Mouse (Mus musculus): ENCODE results near the gene Ap1b1. TPM values are rescaled to one million over a fixed set of nuclear protein-coding genes. Genes with fewer than 3 reads are reported as not detected.

Ap1b1 gene
- polyA plus RNA-seq (2015; fragmentation: Nextera tagmentation; extraction: Ambion mirVana), result 99.1 and 105 TPM in 2 replicates

DNA sequence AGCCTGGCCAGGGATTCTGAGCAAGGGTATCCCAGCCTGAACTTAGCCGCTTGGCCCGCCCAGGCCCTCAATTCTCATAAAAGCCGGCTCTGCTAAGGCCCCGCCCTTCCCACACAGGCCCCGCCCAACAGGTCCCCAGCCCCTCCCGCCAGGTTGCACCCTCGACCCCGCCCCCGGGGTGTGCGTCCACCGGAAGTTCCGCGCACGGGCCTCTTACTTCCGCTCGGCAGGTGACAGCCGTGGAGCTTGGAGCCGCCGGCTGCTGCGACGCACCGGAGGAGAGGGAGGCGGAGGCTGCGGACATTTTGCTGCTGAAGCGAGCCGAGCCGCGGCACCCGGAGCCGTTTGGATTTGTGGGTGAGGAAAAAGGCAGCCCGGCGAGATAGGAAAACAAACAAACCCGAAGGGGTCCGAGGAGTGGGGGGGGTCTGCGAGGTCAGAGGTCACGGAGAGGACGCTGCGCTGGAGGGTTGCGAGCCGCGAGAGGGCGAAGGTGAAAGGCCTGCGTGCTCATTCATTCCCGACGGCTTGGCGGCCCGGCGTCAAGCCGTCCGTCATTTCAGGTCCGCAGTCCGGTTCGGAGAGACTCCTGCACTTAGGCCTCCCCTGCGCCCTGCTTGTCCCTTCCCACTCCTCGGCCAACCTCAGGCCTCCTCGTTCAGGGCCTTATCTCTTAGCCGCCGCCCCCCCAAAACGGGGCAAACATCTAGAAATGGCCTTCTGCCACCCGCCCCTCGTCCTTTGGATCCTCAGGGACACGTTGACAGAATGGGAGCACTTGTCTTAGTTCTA, at the start of gene Ap1b1:
Gene Ap1b1 (plus strand): TSS at position 130 of the 792 bp plus-strand sequence.
- Histone ChIP-seq H3K4me1 (replicated peaks) (peaks cover 21% of the 10 kb centered on the region), H3K36me3 (peaks cover 4% of the 10 kb centered on the region; the same call in 1 of the 2 replicates), H3K4me3 (peak within 1 kb of the TSS; percentile 85), H3K27ac (replicated peaks) (peak within 1 kb of the TSS; percentile 68), H3K4me2 (peak within 1 kb of the TSS; percentile 83), H3K9ac (peak within 1 kb of the TSS; percentile 78), H3K9me3 (no peaks in the 10 kb centered on the region), H3K27me3 (no peaks in the 10 kb centered on the region)
- ATAC-seq (ENCODE audit: low FRiP score, low read depth), result peak; percentile 92
- WGBS, result 1% methylated on average over 61 of the region's 62 CpGs

DNA sequence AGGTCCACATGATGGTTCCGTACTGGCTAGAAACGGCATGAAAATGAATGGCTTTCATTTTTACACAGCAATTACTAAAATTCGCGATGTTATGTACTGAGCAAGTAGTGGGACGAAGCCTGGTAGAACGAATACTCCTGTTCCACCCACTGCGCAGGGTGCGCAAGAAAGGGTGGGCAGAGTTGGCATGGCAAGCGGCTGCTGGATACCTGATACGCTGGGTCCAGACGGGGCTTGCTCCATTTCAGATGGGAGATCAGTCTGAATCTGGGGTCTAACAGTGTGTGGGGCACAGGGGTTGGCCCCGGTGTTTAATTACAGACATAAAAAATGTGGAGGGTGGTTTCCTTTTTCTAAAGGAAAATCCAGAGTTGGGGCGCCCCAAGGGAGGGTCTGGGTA, 40.1 kb upstream of the Ap1b1 start:
- Histone ChIP-seq H3K4me3 (peak overlapping the region; percentile 57), H3K4me1 (replicated peaks) (peaks cover 40% of the 10 kb centered on the region), H3K27me3 (peaks cover 46% of the 10 kb centered on the region), H3K9ac (peak overlapping the region; percentile 75; the same call in 1 of the 2 replicates), H3K27ac (replicated peaks) (peak overlapping the region; percentile 93), H3K4me2 (peak overlapping the region; percentile 75), H3K9me3 (no peaks in the 10 kb centered on the region), H3K36me3 (no peaks in the 10 kb centered on the region; the same call in 1 of the 2 replicates)
- peak; percentile 25; the same call in 1 of the 2 replicates for ATAC-seq (ENCODE audit: low FRiP score, low read depth)
- WGBS, result 44% methylated on average over 13 of the region's 13 CpGs

DNA sequence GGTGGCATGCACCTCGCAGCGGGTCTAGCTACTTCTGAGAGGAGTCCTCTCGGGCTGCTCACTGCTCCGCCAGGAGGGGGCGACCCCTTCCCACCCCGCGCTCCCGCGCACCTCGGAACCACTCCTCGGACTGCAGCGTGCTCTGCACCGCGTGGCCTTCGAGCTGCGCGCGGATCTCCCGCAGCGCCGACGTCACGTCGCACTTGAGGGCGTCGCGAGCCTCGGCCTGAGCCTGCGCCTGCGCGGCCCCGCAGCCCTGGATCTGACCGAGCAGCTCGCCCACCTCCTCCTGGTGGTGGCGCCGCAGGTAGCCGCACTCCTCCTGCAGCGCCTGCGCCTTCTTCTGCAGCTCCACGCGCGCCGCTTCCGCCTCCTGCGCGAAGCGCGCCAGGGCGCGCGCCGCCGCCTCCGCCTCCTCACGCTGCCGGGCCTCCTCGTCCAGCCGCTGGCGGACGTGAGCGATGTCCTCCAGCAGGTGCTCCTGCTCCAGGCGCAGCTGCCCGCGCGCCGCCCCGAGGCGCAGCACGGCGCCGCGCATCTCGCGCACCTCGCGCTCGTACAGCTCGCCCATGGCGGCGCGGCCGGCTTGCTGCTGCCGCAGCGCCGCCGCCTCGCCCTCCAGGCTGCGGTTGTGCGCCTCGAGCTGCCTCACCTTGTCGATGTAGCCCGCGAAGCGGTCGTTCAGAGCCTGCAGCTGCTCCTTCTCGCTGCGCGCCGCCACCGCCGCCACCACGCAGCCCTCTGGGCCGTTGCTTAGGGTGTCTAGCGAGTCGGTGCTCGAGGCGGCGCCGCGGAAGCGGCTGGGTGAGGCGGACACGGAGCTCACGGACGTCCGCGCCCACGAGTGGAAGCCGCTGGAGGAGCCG, 39.4 kb upstream of the Ap1b1 start:
- H3K27ac ChIP-seq (replicated peaks), result peak overlapping the region; percentile 93
- peak overlapping the region; percentile 75 for H3K9ac ChIP-seq
- WGBS, result under 1% methylated on average over 115 of the region's 120 CpGs
- H3K4me3 ChIP-seq, result peak overlapping the region; percentile 57
- peaks cover 40% of the 10 kb centered on the region for H3K4me1 ChIP-seq (replicated peaks)
- peak overlapping the region; percentile 75 for H3K4me2 ChIP-seq
- peak; percentile 94 for ATAC-seq (ENCODE audit: low FRiP score, low read depth)
- no peaks in the 10 kb centered on the region; the same call in 1 of the 2 replicates for H3K36me3 ChIP-seq
- peaks cover 50% of the 10 kb centered on the region for H3K27me3 ChIP-seq
- no peaks in the 10 kb centered on the region for H3K9me3 ChIP-seq

DNA sequence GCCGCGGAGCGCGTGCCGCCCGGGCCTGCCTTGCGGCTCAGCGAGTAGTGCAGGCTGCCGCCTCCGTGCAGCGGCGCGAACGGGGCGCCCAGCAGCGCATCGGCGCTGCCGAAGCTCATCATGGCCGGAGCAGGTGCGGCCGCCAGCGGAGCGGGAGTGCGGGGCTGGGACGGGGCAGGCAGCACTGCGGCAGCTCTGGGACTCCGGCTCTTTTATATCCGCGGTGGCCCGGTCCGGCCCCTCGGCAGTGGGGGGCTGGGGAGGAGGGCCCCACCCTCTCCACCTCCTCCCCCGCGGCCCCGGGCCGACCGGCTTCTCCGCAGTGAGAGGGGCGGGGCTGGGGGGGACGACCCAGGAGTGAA, 38.8 kb upstream of the Ap1b1 start, which contains the start of gene Nefh:
Gene Nefh (minus strand): TSS at position 252 of the 362 bp plus-strand sequence.
- WGBS, result under 1% methylated on average over 41 of the region's 41 CpGs
- Histone ChIP-seq H3K9me3 (no peaks in the 10 kb centered on the region), H3K4me1 (replicated peaks) (peaks cover 40% of the 10 kb centered on the region), H3K9ac (peak within 1 kb of the TSS; percentile 75), H3K27me3 (peaks cover 57% of the 10 kb centered on the region), H3K36me3 (no peaks in the 10 kb centered on the region; the same call in 1 of the 2 replicates), H3K27ac (replicated peaks) (peak within 1 kb of the TSS; percentile 93), H3K4me2 (peak within 1 kb of the TSS; percentile 75), H3K4me3 (peak within 1 kb of the TSS; percentile 57)
- peak; percentile 13 for ATAC-seq (ENCODE audit: low FRiP score, low read depth)

DNA sequence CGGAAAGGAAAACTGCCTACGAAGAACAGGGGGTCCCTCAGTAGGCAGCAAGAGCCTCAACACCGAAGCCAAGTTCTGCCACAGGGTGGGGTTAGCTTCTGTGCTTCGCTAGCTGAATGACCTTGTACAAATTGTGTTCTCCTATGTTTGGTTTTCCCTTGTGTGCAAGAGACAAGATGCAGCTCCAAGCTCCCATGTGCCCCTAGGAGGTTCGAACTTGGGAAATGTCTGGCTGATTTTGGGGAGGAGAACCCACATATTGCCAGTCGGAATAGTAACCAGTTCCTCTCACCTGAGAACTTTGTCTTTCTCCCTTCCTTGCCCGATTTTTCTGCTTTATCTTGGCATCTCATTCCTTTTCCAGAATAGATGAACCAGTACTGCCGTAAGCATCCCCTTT, 37.8 kb upstream of the Ap1b1 start:
- ATAC-seq (ENCODE audit: low FRiP score, low read depth), result no peak
- Histone ChIP-seq H3K4me3 (peak overlapping the region; percentile 57), H3K9me3 (no peaks in the 10 kb centered on the region), H3K27me3 (peaks cover 66% of the 10 kb centered on the region), H3K4me2 (peak overlapping the region; percentile 75), H3K36me3 (no peaks in the 10 kb centered on the region; the same call in 1 of the 2 replicates), H3K9ac (0 out of 2 replicates have a peak overlapping the region, but pooled peaks have one; percentile 7), H3K4me1 (replicated peaks) (peaks cover 46% of the 10 kb centered on the region), H3K27ac (replicated peaks) (no peak overlapping the region)
- 24% methylated on average over 8 of the region's 8 CpGs for WGBS

DNA sequence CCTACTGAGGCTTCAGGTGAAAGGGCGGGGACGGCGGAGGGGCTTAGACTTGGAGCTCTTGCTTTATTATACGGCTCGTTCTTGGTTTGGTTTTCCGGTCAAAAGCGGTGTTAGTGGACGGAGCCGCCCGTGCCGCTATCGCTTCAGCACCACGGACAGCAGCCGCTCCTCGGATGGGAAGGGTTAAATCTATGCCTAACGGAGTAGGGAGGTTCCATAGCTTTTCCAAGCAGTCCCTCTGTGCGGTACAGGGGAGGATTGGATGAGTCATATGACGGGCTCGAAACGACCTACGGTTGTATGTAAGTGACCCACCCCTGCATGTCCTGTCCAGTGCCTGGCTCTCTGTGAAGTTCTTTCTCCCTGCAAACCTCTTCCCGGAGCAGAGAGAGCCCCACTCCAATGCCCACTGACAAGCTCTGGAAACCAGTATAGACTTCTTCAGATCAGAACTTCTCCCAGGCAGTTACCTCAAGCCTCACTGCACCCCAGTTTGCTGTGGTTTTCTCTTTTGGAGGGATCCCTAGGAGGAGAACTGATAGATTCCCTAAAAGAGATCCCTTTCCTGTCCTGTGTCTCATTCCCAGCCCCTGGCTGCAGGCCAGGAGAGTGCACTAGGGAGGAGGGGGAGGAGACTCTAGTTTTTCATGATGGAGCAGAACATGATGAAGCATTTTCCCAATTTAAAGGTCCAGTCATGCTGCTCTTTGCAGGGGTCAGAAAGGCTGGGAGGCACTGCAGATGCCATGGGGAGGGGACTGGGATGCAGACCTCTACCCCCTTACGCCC, 37.2 kb upstream of the Ap1b1 start:
- Histone ChIP-seq H3K4me1 (replicated peaks) (peaks cover 48% of the 10 kb centered on the region), H3K4me3 (peak overlapping the region; percentile 57), H3K4me2 (peak overlapping the region; percentile 75), H3K9me3 (no peaks in the 10 kb centered on the region), H3K36me3 (no peaks in the 10 kb centered on the region; the same call in 1 of the 2 replicates), H3K27me3 (peaks cover 63% of the 10 kb centered on the region), H3K27ac (replicated peaks) (no peak overlapping the region), H3K9ac (peak overlapping the region; percentile 7; the same call in 1 of the 2 replicates)
- no peak for ATAC-seq (ENCODE audit: low FRiP score, low read depth)
- WGBS, result 4% methylated on average over 23 of the region's 23 CpGs

DNA sequence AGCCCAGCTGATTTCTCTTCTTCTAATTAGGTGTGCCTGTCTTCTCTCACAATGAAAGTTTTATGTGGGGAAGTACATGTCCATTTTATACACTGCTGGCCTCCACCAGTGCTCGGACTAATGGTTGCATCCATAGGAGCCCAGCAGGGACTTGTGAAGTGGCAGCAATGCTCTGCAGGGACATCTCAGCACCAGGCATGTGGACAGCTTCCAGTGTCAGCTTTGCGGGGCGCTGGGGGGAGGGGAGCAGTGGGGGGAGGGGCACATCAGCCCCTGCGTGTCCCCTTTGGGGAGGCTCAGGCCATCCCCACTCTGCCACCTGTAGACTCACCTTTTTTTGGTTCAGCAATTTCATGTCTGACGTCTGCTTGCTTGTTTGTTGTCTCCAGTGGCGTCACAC, 33.2 kb upstream of the Ap1b1 start:
- H3K27ac ChIP-seq (replicated peaks), result no peak overlapping the region
- peaks cover 28% of the 10 kb centered on the region for H3K4me1 ChIP-seq (replicated peaks)
- no peak overlapping the region for H3K4me3 ChIP-seq
- ATAC-seq (ENCODE audit: low FRiP score, low read depth), result no peak
- H3K9ac ChIP-seq, result no peak overlapping the region
- H3K4me2 ChIP-seq, result no peak overlapping the region
- 6% methylated on average over 6 of the region's 6 CpGs for WGBS
- H3K9me3 ChIP-seq, result no peaks in the 10 kb centered on the region
- H3K27me3 ChIP-seq, result peaks cover 39% of the 10 kb centered on the region
- no peaks in the 10 kb centered on the region for H3K36me3 ChIP-seq

DNA sequence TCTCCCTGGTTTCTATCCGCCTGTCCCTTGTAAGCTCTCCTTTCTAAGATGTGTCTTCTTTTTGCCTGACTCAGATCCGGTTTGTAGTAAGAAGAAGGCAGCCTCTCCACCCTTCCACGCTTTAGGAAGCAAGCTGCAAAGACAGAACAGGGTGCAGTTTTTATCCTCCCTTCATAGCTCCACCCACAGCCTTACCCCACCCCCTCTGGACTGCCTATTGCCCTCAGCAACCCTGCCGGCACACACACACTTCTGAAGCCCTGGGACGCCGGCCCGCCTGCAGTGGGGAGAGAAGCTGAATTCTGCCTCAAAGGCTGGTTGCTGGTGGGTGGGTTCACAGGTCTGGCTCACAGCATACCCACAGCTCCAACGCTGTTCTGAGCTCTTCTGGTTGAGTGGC, 32.7 kb upstream of the Ap1b1 start:
- H3K36me3 ChIP-seq, result no peaks in the 10 kb centered on the region
- no peak overlapping the region for H3K4me2 ChIP-seq
- peaks cover 23% of the 10 kb centered on the region for H3K4me1 ChIP-seq (replicated peaks)
- no peak overlapping the region for H3K27ac ChIP-seq (replicated peaks)
- H3K4me3 ChIP-seq, result no peak overlapping the region
- WGBS, result 5% methylated on average over 8 of the region's 8 CpGs
- peaks cover 39% of the 10 kb centered on the region for H3K27me3 ChIP-seq
- no peak for ATAC-seq (ENCODE audit: low FRiP score, low read depth)
- no peak overlapping the region for H3K9ac ChIP-seq
- H3K9me3 ChIP-seq, result no peaks in the 10 kb centered on the region

DNA sequence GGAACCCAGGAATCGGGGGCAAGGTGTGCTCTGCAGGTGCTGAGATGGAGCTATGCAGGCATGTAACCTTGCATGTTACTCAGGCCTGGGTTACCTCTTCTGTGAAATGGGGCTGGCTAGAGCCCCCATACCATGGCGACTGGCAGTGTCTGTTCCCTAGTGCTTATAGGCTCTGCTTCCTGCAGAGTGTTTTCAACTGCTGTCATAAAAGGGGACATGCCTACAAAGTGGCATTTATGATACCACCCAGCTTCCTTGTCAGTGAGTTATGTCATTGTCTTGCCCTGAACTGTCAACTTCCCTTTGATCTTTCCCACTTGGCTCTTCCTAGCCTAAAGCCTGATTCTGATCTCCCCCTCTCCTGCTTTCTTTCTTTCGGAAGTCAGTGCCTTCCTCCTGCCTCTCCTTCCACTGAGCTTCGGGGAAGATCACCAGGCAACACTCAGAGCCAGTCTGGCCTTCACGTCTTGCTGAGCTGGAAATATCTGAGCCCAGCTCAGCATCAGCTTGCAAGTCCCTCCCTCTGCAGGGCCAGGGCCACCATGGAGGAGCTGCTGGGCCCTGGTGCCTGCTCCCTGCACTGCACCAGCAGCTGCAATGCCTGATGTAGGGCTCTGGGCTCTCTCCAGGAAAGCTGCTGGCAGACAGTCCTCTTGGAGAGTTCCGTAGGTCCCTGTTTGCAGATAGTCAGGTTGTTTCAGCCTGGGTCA, 23.4 kb upstream of the Ap1b1 start:
- H3K9ac ChIP-seq, result no peak overlapping the region
- H3K4me2 ChIP-seq, result no peak overlapping the region
- no peak for ATAC-seq (ENCODE audit: low FRiP score, low read depth)
- H3K9me3 ChIP-seq, result no peaks in the 10 kb centered on the region
- WGBS, result 54% methylated on average over 6 of the region's 6 CpGs
- no peaks in the 10 kb centered on the region; the same call in 1 of the 2 replicates for H3K4me1 ChIP-seq (replicated peaks)
- H3K27me3 ChIP-seq, result no peaks in the 10 kb centered on the region
- no peaks in the 10 kb centered on the region for H3K36me3 ChIP-seq
- H3K4me3 ChIP-seq, result no peak overlapping the region
- H3K27ac ChIP-seq (replicated peaks), result no peak overlapping the region

DNA sequence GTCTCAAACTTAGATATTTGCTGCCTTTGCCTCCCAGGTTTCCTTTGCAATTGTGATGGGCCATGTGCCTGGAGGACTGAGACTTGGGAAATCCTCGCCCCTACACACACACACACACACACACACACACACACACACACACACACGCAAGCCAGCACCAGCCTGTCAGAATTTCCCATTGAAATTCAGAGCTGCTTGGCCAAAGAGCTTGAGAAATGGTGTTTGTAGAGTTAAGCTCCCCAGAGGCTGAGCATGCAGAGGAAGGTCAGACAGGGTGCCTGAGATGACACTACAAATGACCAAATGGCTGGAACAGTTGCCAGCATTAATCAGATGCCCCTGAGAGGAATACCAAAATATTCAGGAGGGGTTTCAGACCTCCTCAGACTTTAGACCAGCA, 20.3 kb upstream of the Ap1b1 start:
- H3K27me3 ChIP-seq, result no peaks in the 10 kb centered on the region
- no peak overlapping the region for H3K4me2 ChIP-seq
- H3K9ac ChIP-seq, result no peak overlapping the region
- H3K9me3 ChIP-seq, result no peaks in the 10 kb centered on the region
- WGBS, result 62% methylated on average over 2 of the region's 2 CpGs
- no peak overlapping the region for H3K27ac ChIP-seq (replicated peaks)
- H3K36me3 ChIP-seq, result no peaks in the 10 kb centered on the region
- H3K4me1 ChIP-seq (replicated peaks), result no peaks in the 10 kb centered on the region; the same call in 1 of the 2 replicates
- no peak overlapping the region for H3K4me3 ChIP-seq
- no peak for ATAC-seq (ENCODE audit: low FRiP score, low read depth)

DNA sequence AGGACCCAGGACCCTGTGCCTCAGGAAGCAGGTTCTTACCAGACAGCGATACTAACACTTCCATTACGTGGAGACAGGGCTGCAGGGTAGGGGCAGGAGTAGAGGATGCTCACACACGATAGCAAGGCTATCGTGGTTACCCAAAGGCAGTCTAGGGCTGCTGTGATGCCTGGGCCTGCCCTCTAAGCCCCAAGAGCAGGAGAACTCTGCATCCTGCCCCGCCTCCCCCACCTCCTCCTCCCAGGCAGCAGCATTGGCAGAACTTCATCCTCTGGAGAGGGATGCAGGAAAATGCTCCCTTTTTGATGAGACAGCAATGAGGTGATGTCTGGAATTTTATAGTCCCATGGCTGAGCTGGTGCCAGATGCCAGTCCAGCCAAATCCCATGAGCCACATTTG, 19.7 kb upstream of the Ap1b1 start:
- Histone ChIP-seq H3K27ac (replicated peaks) (no peak overlapping the region), H3K9ac (no peak overlapping the region), H3K36me3 (no peaks in the 10 kb centered on the region), H3K4me2 (no peak overlapping the region), H3K27me3 (no peaks in the 10 kb centered on the region), H3K4me3 (no peak overlapping the region), H3K4me1 (replicated peaks) (no peaks in the 10 kb centered on the region; the same call in 1 of the 2 replicates), H3K9me3 (no peaks in the 10 kb centered on the region)
- no peak for ATAC-seq (ENCODE audit: low FRiP score, low read depth)
- 64% methylated on average over 5 of the region's 5 CpGs for WGBS
